Mouse (Mus musculus) limb, embryonic 14.5 days (tissue): ENCODE data around the gene Hgfac. TPM values are rescaled to one million over a fixed set of nuclear protein-coding genes. Genes with fewer than 3 reads are reported as not detected.

ENCODE experiments used
- ATAC-seq: fragments of 200-750 bp; cut with Nextera tagmentation; 2 replicates; pipeline ENCODE4 v1.8.0; 2017; ENCODE audit warnings: low read depth, moderate number of reproducible peaks, moderate TSS enrichment; ENCODE audit not compliant: low FRiP score
- DNase-seq: peaks from one replicate; pipeline ENCODE4 v3.0.0-alpha.2; 2015; ENCODE audit warnings: low spot score
- H3K27ac ChIP-seq: fragments of 300-500 bp; sonication (generic); replicated peaks from 2 replicates; pipeline ENCODE4 v1.5.1; 2014; ENCODE audit warnings: low read depth, mild to moderate bottlenecking, low read length, moderate library complexity, mixed read lengths
- H3K27me3 ChIP-seq: fragments of 300-500 bp; sonication (generic); 2 replicates; pipeline ENCODE4 v1.6.1; 2014; ENCODE audit warnings: low read length, mixed read lengths; ENCODE audit not compliant: control insufficient read depth, insufficient read depth
- H3K36me3 ChIP-seq: fragments of 300-500 bp; sonication (generic); 2 replicates; pipeline ENCODE4 v1.6.1; 2014; ENCODE audit warnings: mild to moderate bottlenecking, low read length, moderate library complexity, mixed read lengths; ENCODE audit not compliant: control insufficient read depth, insufficient read depth
- H3K4me1 ChIP-seq: fragments of 300-500 bp; sonication (generic); 2 replicates; pipeline ENCODE4 v1.6.1; 2014; ENCODE audit warnings: antibody characterized with exemption, low read length, mixed read lengths; ENCODE audit not compliant: control insufficient read depth, insufficient read depth
- H3K4me2 ChIP-seq: fragments of 300-500 bp; sonication (generic); replicated peaks from 2 replicates; pipeline ENCODE4 v1.6.1; 2014; ENCODE audit warnings: low read depth, mild to moderate bottlenecking, low read length, moderate library complexity; ENCODE audit not compliant: severe bottlenecking
- H3K4me3 ChIP-seq: fragments of 300-500 bp; sonication (generic); replicated peaks from 2 replicates; pipeline ENCODE4 v1.5.1; 2014; ENCODE audit warnings: low read length
- H3K9ac ChIP-seq: fragments of 300-500 bp; sonication (generic); 2 replicates; pipeline ENCODE4 v1.6.1; 2014; ENCODE audit warnings: mild to moderate bottlenecking, low read depth, low read length, moderate library complexity; ENCODE audit not compliant: severe bottlenecking
- H3K9me3 ChIP-seq: fragments of 300-500 bp; sonication (generic); 2 replicates; pipeline ENCODE4 v1.6.1; 2016; ENCODE audit warnings: low read length; ENCODE audit not compliant: control insufficient read depth
- POLR2A ChIP-seq: fragments of 200-500 bp; IDR thresholded peaks from 2 replicates; pipeline ENCODE4 v1.8.0; 2012; ENCODE audit warnings: inconsistent platforms, mild to moderate bottlenecking, moderate library complexity, borderline replicate concordance; ENCODE audit not compliant: insufficient read depth, insufficient read length; ENCODE audit errors: extremely low read depth
- WGBS: fragments of 180-500 bp; shearing (Covaris S2); extraction: QIAGEN DNeasy Blood & Tissue Kit; methylation state at CpG from one replicate; pipeline ENCODE4 v1.1.7; 2014; 5-methylcytosine and 5-hydroxymethylcytosine counted together
- microRNA-seq: library from miRNA; unstranded; fragments of <30 nt; microRNA quantifications from one replicate; pipeline ENCODE4, GENCODE M21; 2016
- polyA plus RNA-seq, 2 experiments: library from polyadenylated mRNA; depleted of rRNA in 1 of 2; stranded (reverse) in 1 of 2; unstranded in 1 of 2; fragments of >200 nt; fragmentation: Nextera tagmentation in 1 of 2; extraction: Ambion mirVana in 1 of 2; gene quantifications; 2 replicates each; pipeline versions ENCODE4 v1.2.1 to v1.2.3; 2012 to 2014

The Hgfac gene
- polyA plus RNA-seq, 2 experiments: 0.28 to 2.8 TPM

- DNase-seq (no peak), ATAC-seq (no peak)
- H3K4me1 ChIP-seq: no peaks in the 10 kb centered on the region
- 91% methylated on average over 3 of the region's 3 CpGs for WGBS
- no peaks in the 10 kb centered on the region for H3K27me3 ChIP-seq
- no peaks in the 10 kb centered on the region for H3K9me3 ChIP-seq
- no peak overlapping the region for H3K9ac ChIP-seq
- no peak overlapping the region for H3K4me2 ChIP-seq
- H3K4me3 ChIP-seq: no peak overlapping the region
- H3K27ac ChIP-seq: no peak overlapping the region
- H3K36me3 ChIP-seq: peaks cover 52% of the 10 kb centered on the region
- no peak for TF ChIP-seq POLR2A
Measured at GRCm38 (mm10) chr5:35091636-35092035, 50.3 kb downstream of the Hgfac start.

Small RNA genes within 50 kb of the gene (microRNA-seq; reads per million reads assigned to microRNA genes)
- 5.3 reads per million, percentile 14 among the genes with 10 or more reads in this experiment for gene Mir3097

Other genes starting within 250 kb of the Hgfac start
- 4.5 and 5.8 TPM in 2 replicates for gene Msantd1, start 133.5 kb upstream of the Hgfac start, polyA plus RNA-seq (2012; rRNA removed)
- gene Msantd1, start 133.5 kb upstream of the Hgfac start, polyA plus RNA-seq (2014; fragmentation: Nextera tagmentation; extraction: Ambion mirVana): 0.39 and 0.77 TPM in 2 replicates
- 40.4 and 48.1 TPM in 2 replicates for gene Rgs12, start 92.1 kb upstream of the Hgfac start, polyA plus RNA-seq (2012; rRNA removed)
- 32.6 and 39.0 TPM in 2 replicates for gene Rgs12, start 92.1 kb upstream of the Hgfac start, polyA plus RNA-seq (2014; fragmentation: Nextera tagmentation; extraction: Ambion mirVana)
- 11.0 and 13.0 TPM in 2 replicates for gene Dok7, start 15.3 kb downstream of the Hgfac start, polyA plus RNA-seq (2012; rRNA removed)
- gene Dok7, start 15.3 kb downstream of the Hgfac start, polyA plus RNA-seq (2014; fragmentation: Nextera tagmentation; extraction: Ambion mirVana): 4.7 and 5.0 TPM in 2 replicates
- gene Lrpap1, start 64.3 kb downstream of the Hgfac start, polyA plus RNA-seq (2012; rRNA removed): 43.5 and 59.5 TPM in 2 replicates
- gene Lrpap1, start 64.3 kb downstream of the Hgfac start, polyA plus RNA-seq (2014; fragmentation: Nextera tagmentation; extraction: Ambion mirVana): 137 and 153 TPM in 2 replicates
- gene Adra2c, start 236.8 kb downstream of the Hgfac start, polyA plus RNA-seq (2012; rRNA removed): 0.10 and 0.13 TPM in 2 replicates
- gene Adra2c, start 236.8 kb downstream of the Hgfac start, polyA plus RNA-seq (2014; fragmentation: Nextera tagmentation; extraction: Ambion mirVana): 0.10 and 0.15 TPM in 2 replicates